Mouse (Mus musculus): Measurements from ENCODE around the gene Hdac8.

Gene Hdac8

GRCm38 (mm10) chrX:102339396-102340155 lies 165.6 kb downstream of the Hdac8 start:
- DNase-seq (ENCODE audit: low spot score): no peak

GRCm38 (mm10) chrX:102319696-102320095 lies 185.5 kb downstream of the Hdac8 start:
- DNase-seq (ENCODE audit: low spot score): no peak

- no peak for DNase-seq (ENCODE audit: low spot score)
These were observed 185.9 kb downstream of the Hdac8 start for GRCm38 (mm10) chrX:102319252-102319651.

- no peak for DNase-seq (ENCODE audit: low spot score)
These were observed 186.4 kb downstream of the Hdac8 start for GRCm38 (mm10) chrX:102318782-102319181.

- no peak for DNase-seq (ENCODE audit: low spot score)
These were observed 194.0 kb downstream of the Hdac8 start for GRCm38 (mm10) chrX:102311119-102311518.

- DNase-seq (ENCODE audit: low spot score): no peak
These were observed 197.6 kb downstream of the Hdac8 start for GRCm38 (mm10) chrX:102307511-102307910.

- no peak for DNase-seq (ENCODE audit: low spot score)
These were observed 199.4 kb downstream of the Hdac8 start for GRCm38 (mm10) chrX:102305806-102306205.

- DNase-seq (ENCODE audit: low spot score): no peak
These were observed 200.2 kb downstream of the Hdac8 start for GRCm38 (mm10) chrX:102304914-102305313.

GRCm38 (mm10) chrX:102302476-102302875 lies 202.7 kb downstream of the Hdac8 start:
- DNase-seq (ENCODE audit: low spot score): no peak

GRCm38 (mm10) chrX:102284889-102285288 lies 220.3 kb downstream of the Hdac8 start:
- no peak for DNase-seq (ENCODE audit: low spot score)

- DNase-seq (ENCODE audit: low spot score): no peak
These were observed 242.4 kb downstream of the Hdac8 start for GRCm38 (mm10) chrX:102262620-102263345.

- no peak for DNase-seq (ENCODE audit: low spot score)
These were observed 245.4 kb downstream of the Hdac8 start for GRCm38 (mm10) chrX:102259772-102260171.

GRCm38 (mm10) chrX:102253892-102254291 lies 251.3 kb downstream of the Hdac8 start:
- no peak for DNase-seq (ENCODE audit: low spot score)

- no peak for DNase-seq (ENCODE audit: low spot score)
These were observed 253.0 kb downstream of the Hdac8 start, which contains the start of gene Cited1 for GRCm38 (mm10) chrX:102251937-102252860. Gene Cited1, minus strand, starts transcription at chrX:102252181.

- peak; percentile 3 for DNase-seq (ENCODE audit: low spot score)
These were observed 253.8 kb downstream of the Hdac8 start for GRCm38 (mm10) chrX:102251221-102251936.

GRCm38 (mm10) chrX:102250891-102251170 lies 254.3 kb downstream of the Hdac8 start:
- no peak for DNase-seq (ENCODE audit: low spot score)

GRCm38 (mm10) chrX:102250150-102250890 lies 254.8 kb downstream of the Hdac8 start:
- no peak for DNase-seq (ENCODE audit: low spot score)

- no peak for DNase-seq (ENCODE audit: low spot score)
These were observed 260.8 kb downstream of the Hdac8 start for GRCm38 (mm10) chrX:102244334-102244733.

All from ovary, postnatal 10 days (tissue).